Mouse (Mus musculus) skeletal muscle tissue, postnatal 0 days (tissue): Measurements from ENCODE around the gene Slc6a9. TPM values are rescaled to one million over a fixed set of nuclear protein-coding genes. Genes with fewer than 3 reads are reported as not detected.

Source experiments
- polyA plus RNA-seq: library from polyadenylated mRNA; unstranded; fragments of >200 nt; fragmentation: Nextera tagmentation; extraction: Ambion mirVana; gene quantifications from 2 replicates; pipeline ENCODE4 v1.2.1, GENCODE M21; 2015

Slc6a9 gene
- polyA plus RNA-seq = 2.7 and 2.9 TPM in 2 replicates

GRCm38 (mm10) chr4:117834457-117834844 lies at the start of gene Slc6a9:
Gene Slc6a9, plus strand, starts transcription at chr4:117834506.

GRCm38 (mm10) chr4:117872471-117872886 lies 38.2 kb downstream of the Slc6a9 start, which contains the start of gene Ccdc24:
Gene Ccdc24, minus strand, starts transcription at chr4:117872557.

GRCm38 (mm10) chr4:117882701-117883691 lies 48.7 kb downstream of the Slc6a9 start, which contains the start of gene B4galt2:
Gene B4galt2, minus strand, starts transcription at chr4:117883487.

GRCm38 (mm10) chr4:117887133-117887532 lies 52.8 kb downstream of the Slc6a9 start, which contains the start of gene Atp6v0b:
Gene Atp6v0b, minus strand, starts transcription at chr4:117887333.

GRCm38 (mm10) chr4:117891738-117892161 lies 57.4 kb downstream of the Slc6a9 start, which contains the start of gene Dph2:
Gene Dph2, minus strand, starts transcription at chr4:117892032.

GRCm38 (mm10) chr4:117914591-117915442 lies 80.5 kb downstream of the Slc6a9 start, which contains the start of gene Ipo13:
Gene Ipo13, minus strand, starts transcription at chr4:117914999.

Other genes with a start within 250 kb of the Slc6a9 start
- gene Dmap1, start 152.2 kb upstream of the Slc6a9 start, polyA plus RNA-seq = 33.4 and 36.9 TPM in 2 replicates
- gene Gm12845, start 110.1 kb upstream of the Slc6a9 start, polyA plus RNA-seq = not detected in 2 replicates
- gene Klf17, start 68.9 kb upstream of the Slc6a9 start, polyA plus RNA-seq = not detected in 2 replicates
- gene Ccdc24, start 38.1 kb downstream of the Slc6a9 start, polyA plus RNA-seq = 0.46 and 0.53 TPM in 2 replicates
- gene B4galt2, start 49.0 kb downstream of the Slc6a9 start, polyA plus RNA-seq = 10.1 and 10.3 TPM in 2 replicates
- 138 and 139 TPM in 2 replicates for gene Atp6v0b, start 52.8 kb downstream of the Slc6a9 start, polyA plus RNA-seq
- gene Dph2, start 57.5 kb downstream of the Slc6a9 start, polyA plus RNA-seq = 4.3 and 4.8 TPM in 2 replicates
- 62.7 and 74.9 TPM in 2 replicates for gene Ipo13, start 80.5 kb downstream of the Slc6a9 start, polyA plus RNA-seq
- gene Artn, start 95.3 kb downstream of the Slc6a9 start, polyA plus RNA-seq = 1.3 and 1.4 TPM in 2 replicates